Mouse (Mus musculus): ENCODE measurements around the gene Thumpd3.

The Thumpd3 gene

GRCm38 (mm10) chr6:113036463-113037175 is 9.4 kb upstream of the Thumpd3 start:
- no peak for DNase-seq (ENCODE audit: low read depth, low spot score)

- DNase-seq (ENCODE audit: low read depth, low spot score): peak; percentile 64
Measured at GRCm38 (mm10) chr6:113037946-113038734, 7.9 kb upstream of the Thumpd3 start.

GRCm38 (mm10) chr6:113038735-113039058 is 7.3 kb upstream of the Thumpd3 start:
- no peak for DNase-seq (ENCODE audit: low read depth, low spot score)

- DNase-seq (ENCODE audit: low read depth, low spot score): no peak
Measured at GRCm38 (mm10) chr6:113040319-113040718, 5.7 kb upstream of the Thumpd3 start.

GRCm38 (mm10) chr6:113041215-113041990 is 4.6 kb upstream of the Thumpd3 start:
- DNase-seq (ENCODE audit: low read depth, low spot score): no peak

GRCm38 (mm10) chr6:113045575-113045974 is 450 bp upstream of the Thumpd3 start:
- DNase-seq (ENCODE audit: low read depth, low spot score): no peak

GRCm38 (mm10) chr6:113047016-113047746 is 1.2 kb downstream of the Thumpd3 start:
- no peak for DNase-seq (ENCODE audit: low read depth, low spot score)

- no peak for DNase-seq (ENCODE audit: low read depth, low spot score)
Measured at GRCm38 (mm10) chr6:113048371-113048770, 2.3 kb downstream of the Thumpd3 start.

- no peak for DNase-seq (ENCODE audit: low read depth, low spot score)
Measured at GRCm38 (mm10) chr6:113049159-113049558, 3.1 kb downstream of the Thumpd3 start.

GRCm38 (mm10) chr6:113052972-113053371 is 6.9 kb downstream of the Thumpd3 start:
- DNase-seq (ENCODE audit: low read depth, low spot score): no peak

GRCm38 (mm10) chr6:113054552-113055107 is 8.6 kb downstream of the Thumpd3 start:
- no peak for DNase-seq (ENCODE audit: low read depth, low spot score)

GRCm38 (mm10) chr6:113060892-113061563 is 15.0 kb downstream of the Thumpd3 start:
- DNase-seq (ENCODE audit: low read depth, low spot score): no peak

- DNase-seq (ENCODE audit: low read depth, low spot score): no peak
Measured at GRCm38 (mm10) chr6:113062253-113062652, 16.2 kb downstream of the Thumpd3 start.

- DNase-seq (ENCODE audit: low read depth, low spot score): no peak
Measured at GRCm38 (mm10) chr6:113063363-113063762, 17.3 kb downstream of the Thumpd3 start.

GRCm38 (mm10) chr6:113065186-113065585 is 19.2 kb downstream of the Thumpd3 start:
- no peak for DNase-seq (ENCODE audit: low read depth, low spot score)

- no peak for DNase-seq (ENCODE audit: low read depth, low spot score)
Measured at GRCm38 (mm10) chr6:113069154-113069553, 23.1 kb downstream of the Thumpd3 start.

GRCm38 (mm10) chr6:113075261-113075660 is 29.2 kb downstream of the Thumpd3 start:
- no peak for DNase-seq (ENCODE audit: low read depth, low spot score)

GRCm38 (mm10) chr6:113076012-113076685 is 30.1 kb downstream of the Thumpd3 start:
- DNase-seq (ENCODE audit: low read depth, low spot score): peak; percentile 98

- peak; percentile 96 for DNase-seq (ENCODE audit: low read depth, low spot score)
Measured at GRCm38 (mm10) chr6:113076686-113077516, 30.9 kb downstream of the Thumpd3 start, which contains the start of gene Setd5. TSS of gene Setd5 (plus strand) at chr6:113077365.

All from mesoderm, embryonic 11.5 days (tissue).